Mouse (Mus musculus) kidney, adult 8-10 months (tissue): Measurements from ENCODE around the gene Abi3bp.

Source experiments
- DNase-seq, 2 experiments: peaks; one replicate each; pipeline ENCODE4 v3.0.0; 2022

Abi3bp gene

GRCm38 (mm10) chr16:56696448-56696847 is 218.8 kb downstream of the Abi3bp start:
- no peak for DNase-seq

GRCm38 (mm10) chr16:56700898-56701297 is 223.2 kb downstream of the Abi3bp start:
- DNase-seq: no peak

GRCm38 (mm10) chr16:56705731-56706130 is 228.1 kb downstream of the Abi3bp start:
- no peak for DNase-seq

- DNase-seq: no peak
Measured at GRCm38 (mm10) chr16:56710071-56710470, 232.4 kb downstream of the Abi3bp start.

GRCm38 (mm10) chr16:56715608-56716007 is 237.9 kb downstream of the Abi3bp start:
- no peak for DNase-seq

- DNase-seq: peak; percentile 19 to 25
Measured at GRCm38 (mm10) chr16:56716557-56717179, 239.0 kb downstream of the Abi3bp start.

- DNase-seq: peak; percentile 99
Measured at GRCm38 (mm10) chr16:56717224-56718200, 239.8 kb downstream of the Abi3bp start, which contains the start of gene Tfg. Gene Tfg, minus strand, starts transcription at chr16:56717450.

GRCm38 (mm10) chr16:56719031-56719430 is 241.4 kb downstream of the Abi3bp start:
- no peak for DNase-seq

GRCm38 (mm10) chr16:56722357-56722756 is 244.7 kb downstream of the Abi3bp start:
- no peak for DNase-seq

GRCm38 (mm10) chr16:56724927-56725326 is 247.2 kb downstream of the Abi3bp start:
- no peak for DNase-seq

- no peak for DNase-seq
Measured at GRCm38 (mm10) chr16:56729060-56729459, 251.4 kb downstream of the Abi3bp start.
